Mouse (Mus musculus) G1E (cell line): ENCODE results near the gene Gabbr2.

Experiments used
- CTCF ChIP-seq: IDR thresholded peaks from 2 replicates; pipeline ENCODE4 v1.5.1; 2012; ENCODE audit warnings: low read depth, low read length, inconsistent platforms, mixed read lengths
- GATA1 ChIP-seq: IDR thresholded peaks from 2 replicates; pipeline ENCODE4 v1.6.1; 2012; ENCODE audit warnings: borderline replicate concordance, low read length, inconsistent platforms, mixed read lengths

- TF ChIP-seq CTCF (no peak), GATA1 (no peak)
These were observed 1.3 kb upstream of the Gabbr2 start for GRCm38 (mm10) chr4:46992827-46993473.
